Mouse (Mus musculus) cerebellum, adult 2 months (tissue): ENCODE measurements around the gene Vmn2r89.

Experiments
- CTCF ChIP-seq: fragments of 200-500 bp; IDR thresholded peaks from 2 replicates; pipeline ENCODE4 v1.5.1; 2011; ENCODE audit warnings: low read depth, mild to moderate bottlenecking, control low read depth, low read length, moderate library complexity, borderline replicate concordance; ENCODE audit not compliant: insufficient read depth
- POLR2A ChIP-seq: fragments of 200-500 bp; IDR thresholded peaks from 2 replicates; pipeline ENCODE4 v1.6.1; 2011; ENCODE audit warnings: low read length, control low read depth, borderline replicate concordance; ENCODE audit not compliant: insufficient read depth

- no peak for TF ChIP-seq POLR2A
- no peak for TF ChIP-seq CTCF
These were observed 48.8 kb downstream of the Vmn2r89 start for GRCm38 (mm10) chr14:51500461-51500860.
